Mouse (Mus musculus): ENCODE results near the gene Scamp4.
"Not testable (repeated sequence)": the region's sequence is repeated elsewhere in the genome, so short reads cannot be mapped to it uniquely, and the experiment has no call there.

Scamp4 gene

DNA sequence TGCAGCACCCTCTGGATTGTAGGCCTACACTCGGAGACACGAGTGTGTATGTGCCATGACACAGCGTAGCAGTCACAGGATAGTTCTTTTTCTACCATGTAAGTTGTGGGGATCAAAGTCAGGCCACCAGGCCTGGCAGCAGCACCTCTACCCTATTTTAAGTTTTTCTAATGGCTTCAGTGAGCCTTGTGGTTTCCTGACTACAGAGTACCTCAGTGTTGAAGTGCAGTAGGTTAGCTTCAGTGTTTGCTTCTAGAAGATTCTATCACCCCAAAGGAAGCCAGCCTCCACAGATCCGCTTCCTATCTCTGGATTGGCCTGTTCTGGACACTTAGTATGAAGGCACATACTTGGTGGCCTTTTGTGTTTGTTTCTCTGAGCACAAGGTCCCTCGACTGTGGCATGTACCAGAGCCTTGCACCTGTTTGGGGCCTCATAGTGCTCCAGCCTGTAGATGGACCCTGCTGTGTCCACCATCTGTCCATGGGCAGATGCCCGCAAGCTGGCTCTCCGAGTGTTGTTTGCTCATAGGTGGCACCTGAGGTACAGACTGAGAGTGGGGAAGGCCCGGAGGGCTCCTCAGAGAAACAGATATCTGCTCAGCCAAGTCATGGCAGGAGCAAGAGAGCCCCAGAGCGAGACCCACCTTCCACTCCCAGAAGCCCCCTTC, 7.6 kb downstream of the Scamp4 start:
- no peak for DNase-seq (ENCODE audit: low spot score in 2 of 2)

DNA sequence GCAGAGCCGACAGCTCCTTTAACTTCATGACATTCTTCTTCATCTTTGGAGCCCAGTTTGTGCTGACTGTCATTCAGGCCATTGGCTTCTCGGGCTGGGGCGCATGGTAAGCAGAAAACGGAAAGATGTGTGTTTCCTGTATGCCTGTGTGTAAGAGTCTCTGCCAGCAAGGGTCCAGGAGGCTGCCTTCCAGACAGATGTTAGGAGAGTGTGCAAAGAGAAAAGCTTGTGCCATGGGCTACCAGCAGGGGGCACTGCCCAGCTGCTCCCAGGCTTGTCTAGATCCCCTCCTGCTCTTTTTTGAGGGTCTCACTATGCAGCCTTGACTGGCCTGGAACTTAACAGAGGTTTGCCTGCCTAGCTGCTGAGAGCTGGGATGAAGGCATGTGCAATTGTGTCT, 8.4 kb downstream of the Scamp4 start:
- DNase-seq (ENCODE audit: low spot score in 2 of 2) = no peak

DNA sequence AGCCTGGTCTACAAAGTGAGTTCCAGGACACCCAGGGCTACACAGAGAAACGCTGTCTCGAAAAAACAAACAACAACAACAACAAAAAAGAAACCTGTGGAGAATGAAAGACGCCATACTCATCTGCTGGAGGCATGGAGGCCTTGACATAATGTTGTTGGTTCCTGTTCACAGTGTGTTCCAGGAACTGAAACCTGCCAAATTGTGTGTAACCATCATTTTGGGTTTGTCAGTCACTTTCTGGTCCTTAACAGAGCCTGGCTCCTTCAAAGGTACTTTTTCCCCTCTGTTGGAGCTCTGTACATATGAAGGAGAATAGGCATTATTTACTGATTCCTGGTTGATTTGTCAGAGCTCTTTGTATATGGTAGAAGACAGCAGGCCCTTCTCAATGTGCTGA, 9.2 kb downstream of the Scamp4 start:
- no peak for DNase-seq (ENCODE audit: low spot score in 2 of 2)

DNA sequence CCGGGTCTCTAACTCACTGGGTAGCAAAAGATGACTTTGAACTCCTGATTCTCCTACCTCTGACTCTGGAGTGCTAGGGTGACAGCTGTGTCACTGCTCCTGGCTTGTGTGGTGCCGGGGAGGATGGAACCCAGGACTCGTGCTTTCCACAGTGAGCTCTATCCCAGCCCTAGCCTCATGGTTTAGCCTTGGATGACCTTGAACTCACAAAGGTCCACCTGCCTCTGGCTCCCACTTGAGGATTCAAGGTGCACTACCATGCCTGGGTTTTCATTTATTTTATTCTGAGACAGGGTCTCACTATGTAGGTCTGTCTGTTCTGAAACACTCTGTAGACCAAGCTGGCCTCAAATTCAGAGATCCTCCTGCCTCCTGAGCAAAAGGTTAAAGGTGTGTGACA, 11.1 kb downstream of the Scamp4 start:
- no peak for DNase-seq (ENCODE audit: low spot score in 2 of 2)

DNA sequence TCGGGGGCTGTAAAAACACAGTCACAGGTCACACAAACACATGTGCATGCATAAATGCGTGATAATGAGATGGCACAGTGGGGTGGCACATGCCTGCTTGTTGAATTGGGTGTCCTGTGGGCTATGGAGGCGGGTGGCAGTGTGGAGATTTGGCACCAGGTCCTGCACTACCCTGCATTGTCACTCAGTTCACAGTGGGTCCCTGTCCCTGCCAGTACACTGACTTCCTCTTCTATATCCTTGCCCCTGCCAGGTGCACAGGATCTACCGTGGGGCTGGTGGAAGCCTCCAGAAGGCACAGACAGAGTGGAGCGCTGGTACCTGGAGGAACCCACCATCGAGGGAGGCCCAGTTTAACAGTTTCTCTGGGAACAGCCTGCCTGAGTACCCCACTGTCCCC, 11.7 kb downstream of the Scamp4 start:
- no peak for DNase-seq (ENCODE audit: low spot score in 2 of 2)

DNA sequence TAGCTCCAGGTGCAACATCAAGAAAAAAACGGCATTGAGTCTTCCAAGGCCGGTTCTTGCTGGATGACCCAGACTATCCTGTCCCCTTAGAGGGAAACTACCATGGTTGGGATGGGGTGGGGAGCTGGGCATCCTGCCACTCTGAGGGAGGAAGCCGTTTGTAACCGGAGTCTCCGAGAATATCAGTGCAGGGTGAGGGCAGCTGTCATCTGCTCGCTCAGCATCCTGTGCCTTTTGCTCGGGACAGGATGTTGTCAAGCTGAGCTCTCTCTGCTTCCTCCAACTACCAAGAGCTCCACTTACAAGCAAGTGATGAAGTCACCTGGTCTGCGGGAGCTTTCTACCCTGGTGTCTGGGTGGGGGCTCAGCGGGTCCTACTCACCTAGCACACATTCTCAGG, 15.5 kb downstream of the Scamp4 start:
- no peak for DNase-seq (ENCODE audit: low spot score in 2 of 2)

DNA sequence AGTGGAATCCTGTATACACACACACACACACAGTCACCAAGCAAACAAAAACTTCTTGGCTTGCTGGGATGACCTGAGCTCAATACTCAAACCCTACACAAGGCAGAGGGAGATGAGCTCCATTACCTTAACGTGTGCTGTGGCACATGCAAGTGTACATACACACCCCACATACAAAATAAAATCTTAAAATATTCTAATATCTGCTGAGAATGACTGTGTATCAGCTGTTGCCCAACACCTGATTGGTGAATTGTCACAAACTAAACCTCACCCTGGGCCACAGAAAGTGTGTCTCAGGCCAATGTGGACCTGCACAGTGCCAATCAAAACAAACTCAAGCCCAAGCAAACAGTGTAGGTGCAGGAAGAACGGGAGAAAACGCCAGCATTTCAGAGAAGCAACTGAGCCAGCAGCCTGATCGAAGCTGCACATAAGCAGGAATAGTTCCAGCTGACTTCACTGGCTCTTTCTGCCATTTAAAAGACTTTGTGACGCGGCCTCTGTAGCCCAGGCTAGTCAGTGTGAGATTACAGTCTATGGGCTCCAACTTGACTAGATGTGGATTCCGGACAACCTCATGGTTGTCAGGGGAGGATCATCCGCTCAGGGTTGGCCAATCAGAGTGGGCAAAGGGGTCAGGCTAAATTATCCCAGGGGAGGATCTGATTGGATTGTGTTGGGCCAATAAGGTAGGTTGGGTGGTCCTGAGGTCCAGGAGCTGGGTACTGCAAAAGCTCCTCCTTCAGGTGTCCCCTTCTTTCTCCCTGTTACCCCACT, 17.0 kb downstream of the Scamp4 start:
- no peak for DNase-seq (ENCODE audit: low spot score in 2 of 2)

DNA sequence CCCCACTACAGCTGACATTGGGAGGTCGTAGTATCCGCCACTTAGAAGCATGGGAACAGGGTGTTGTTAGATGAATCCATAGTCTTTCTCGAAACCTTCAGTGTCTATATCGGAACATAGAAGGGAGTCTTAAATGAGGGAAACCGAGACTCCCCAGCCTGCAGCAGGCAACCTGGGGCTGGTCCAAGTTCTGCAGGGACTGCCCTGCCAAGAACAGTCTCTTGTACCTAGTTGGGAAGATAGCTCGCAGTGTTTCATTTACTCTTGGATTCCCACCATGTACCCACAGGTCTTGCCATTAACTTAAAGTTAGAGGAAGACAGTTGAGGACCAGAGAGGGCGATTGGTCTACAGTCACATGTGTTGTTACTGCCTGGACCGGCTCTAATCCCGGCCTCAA, 17.7 kb downstream of the Scamp4 start:
- no peak for DNase-seq (ENCODE audit: low spot score in 2 of 2)

DNA sequence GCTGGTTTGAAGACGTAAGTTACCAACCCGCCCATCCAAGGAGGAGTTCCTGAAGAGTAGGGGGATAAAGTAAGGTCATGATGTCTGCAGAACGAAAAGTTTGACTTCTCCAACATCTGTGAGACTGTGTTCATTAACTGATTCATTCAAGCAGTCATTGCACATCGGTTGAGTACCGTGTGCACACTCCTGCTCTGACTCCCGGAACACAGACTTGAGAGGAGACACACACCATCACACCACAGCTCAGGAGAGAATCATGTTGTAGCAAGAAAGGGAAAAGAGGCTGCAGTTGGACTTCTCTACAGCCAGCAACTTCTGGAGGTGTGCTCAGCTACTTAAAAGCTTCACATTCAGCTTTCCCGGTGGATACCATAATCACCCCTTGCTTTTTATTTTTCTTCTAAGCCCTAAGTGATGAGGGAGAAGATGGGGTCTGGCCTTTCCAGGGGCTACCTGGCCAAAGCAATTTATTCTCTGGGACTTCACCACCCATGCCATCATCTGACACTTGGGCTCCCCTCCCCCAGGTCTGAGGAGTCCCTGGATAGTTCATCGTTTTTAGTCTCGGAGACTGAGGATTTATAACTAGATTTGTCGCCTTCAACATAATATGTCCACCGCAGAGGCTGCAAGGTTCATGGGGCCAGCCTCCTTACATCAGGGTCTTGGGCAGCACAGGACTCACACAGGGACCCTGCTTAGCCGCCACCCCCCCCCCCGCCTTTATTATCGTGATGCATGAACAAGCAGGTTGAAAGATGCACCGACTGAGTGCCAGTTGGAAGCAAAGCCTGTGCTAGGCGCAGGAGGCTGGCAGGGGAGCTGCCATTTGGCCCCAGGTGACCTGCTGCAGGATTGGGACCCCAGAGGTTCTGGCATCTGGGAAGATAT, 18.4 kb downstream of the Scamp4 start:
- DNase-seq (ENCODE audit: low spot score in 2 of 2) = no peak

DNA sequence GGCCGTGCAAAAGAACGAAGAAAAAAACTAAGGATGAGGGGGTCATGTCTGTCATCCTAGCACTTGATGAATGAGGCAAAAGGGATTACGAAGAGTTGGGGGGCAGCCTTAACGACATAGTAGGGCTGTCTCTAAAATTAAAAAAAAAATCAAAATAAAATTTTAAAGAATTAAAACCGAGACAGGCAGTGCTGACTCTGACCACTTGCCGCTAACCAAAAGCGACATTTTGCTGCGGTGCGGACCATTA, 18.9 kb downstream of the Scamp4 start:
- no peak for DNase-seq (ENCODE audit: low spot score in 2 of 2)

DNA sequence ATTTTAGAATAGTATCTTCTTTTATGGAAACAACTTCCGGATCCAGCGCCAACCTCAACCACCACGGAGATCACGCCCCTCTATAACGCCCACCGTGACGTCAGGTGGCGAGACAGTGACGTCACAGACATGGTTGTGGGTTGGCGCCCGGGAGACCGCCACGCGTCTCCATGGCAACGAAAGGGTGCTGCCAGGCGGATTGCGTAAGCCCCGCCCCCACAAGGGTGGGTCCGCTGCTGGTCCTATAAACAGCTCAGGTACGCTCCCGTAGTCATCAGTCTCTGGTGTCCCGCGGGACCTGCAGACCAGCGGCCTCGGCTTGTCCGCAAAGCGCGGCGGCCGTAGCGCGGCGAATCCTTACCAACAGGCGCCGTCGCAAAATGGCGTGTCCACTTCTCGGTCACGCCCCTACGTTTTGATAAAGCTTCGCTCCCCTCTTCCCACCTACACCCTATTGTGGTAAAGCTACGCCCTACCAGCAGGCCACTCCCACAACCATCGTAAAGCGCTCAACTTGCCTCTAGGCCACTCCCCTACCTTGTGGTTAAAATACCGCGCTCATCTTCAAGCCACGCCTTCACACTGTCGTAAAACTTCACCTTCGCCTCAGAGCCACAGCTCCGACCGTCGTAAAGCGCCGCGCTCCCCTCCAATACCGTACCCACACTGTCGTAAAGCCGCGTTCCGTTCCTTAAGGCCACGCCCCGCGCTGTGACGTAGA, 19.4 kb downstream of the Scamp4 start:
- DNase-seq (ENCODE audit: low spot score in 2 of 2) = peak; percentile 99 to 100

DNA sequence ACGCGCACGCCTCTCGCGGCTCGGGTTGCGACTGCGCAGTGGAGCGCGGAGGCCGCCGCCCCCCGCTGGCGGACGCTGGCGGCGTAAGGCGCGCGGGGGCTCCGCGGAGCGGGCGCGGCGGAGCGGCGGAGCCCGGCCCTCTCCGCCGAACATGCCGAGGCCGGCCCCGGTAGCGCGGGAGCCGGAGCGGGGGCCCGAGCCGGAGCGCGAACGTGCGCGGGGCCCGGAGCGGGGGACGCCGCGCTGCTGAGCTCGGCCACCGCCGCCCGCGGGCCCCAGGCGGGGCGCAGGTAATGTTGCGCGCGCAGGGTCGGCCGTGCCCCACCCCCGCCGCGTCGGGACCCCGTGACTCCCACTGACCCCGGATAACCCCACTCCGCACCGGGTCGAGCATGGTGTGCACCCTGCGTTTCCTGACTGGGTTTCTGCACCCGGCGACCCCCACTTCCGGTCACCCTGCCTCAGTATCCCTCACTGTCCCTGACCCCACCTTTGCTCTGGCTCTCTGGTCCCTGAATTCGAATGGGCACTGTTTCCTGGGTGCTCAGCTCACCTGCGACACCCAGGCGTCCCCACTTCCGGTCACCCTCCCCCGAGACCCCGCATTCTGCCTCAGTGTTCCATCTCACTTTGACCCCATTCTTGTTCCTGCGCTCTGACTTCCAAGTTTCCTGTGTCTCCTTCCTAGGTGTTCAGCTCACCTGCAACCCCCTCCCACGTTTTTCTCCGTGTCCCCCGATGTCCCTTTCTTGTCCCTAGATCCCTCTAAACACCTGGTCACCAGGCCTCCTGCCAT, 20.2 kb downstream of the Scamp4 start, which contains the start of gene Csnk1g2:
TSS of gene Csnk1g2 (plus strand) at position 178 of the 796 bp plus-strand sequence.
- peak in 1 of 2 experiments; percentile 40 for DNase-seq (ENCODE audit: low spot score in 2 of 2)

DNA sequence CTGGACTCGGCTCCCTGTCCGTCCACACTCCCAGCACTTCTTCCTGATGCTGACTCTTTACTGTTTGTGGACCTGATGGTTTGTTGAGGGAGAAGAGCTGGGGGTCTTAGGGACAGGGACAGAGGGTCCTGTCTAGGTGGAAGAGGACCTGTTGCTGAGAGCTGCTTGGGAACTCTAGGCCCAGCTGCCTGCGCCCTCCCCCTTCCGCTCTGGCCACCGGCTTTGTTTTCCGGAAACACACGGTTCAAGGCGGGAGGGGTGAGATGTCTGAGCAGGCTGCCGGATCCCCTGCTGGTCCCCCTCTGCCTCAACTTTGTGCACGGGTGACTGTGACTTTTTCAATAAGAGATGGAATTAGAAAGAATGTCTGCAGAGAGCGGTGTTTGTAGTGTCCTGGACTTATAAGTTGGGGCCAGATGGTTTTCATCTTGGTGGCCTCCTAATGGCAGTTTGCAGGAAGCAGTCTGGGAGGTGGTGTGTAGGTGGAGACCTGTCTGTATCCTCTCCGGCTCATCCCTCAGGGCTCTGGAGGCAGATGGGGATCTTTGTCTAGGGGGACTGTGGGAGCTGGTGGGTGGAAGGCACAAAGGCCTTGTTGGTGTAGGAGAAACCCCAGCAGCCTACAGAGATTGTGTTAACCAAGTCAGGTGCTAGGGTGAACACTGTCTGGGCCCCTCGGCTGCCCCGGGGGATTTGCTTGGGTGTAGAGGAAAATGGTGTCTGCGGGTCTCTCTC, 21.0 kb downstream of the Scamp4 start:
- DNase-seq (ENCODE audit: low spot score in 2 of 2) = peak in 1 of 2 experiments; percentile 45

DNA sequence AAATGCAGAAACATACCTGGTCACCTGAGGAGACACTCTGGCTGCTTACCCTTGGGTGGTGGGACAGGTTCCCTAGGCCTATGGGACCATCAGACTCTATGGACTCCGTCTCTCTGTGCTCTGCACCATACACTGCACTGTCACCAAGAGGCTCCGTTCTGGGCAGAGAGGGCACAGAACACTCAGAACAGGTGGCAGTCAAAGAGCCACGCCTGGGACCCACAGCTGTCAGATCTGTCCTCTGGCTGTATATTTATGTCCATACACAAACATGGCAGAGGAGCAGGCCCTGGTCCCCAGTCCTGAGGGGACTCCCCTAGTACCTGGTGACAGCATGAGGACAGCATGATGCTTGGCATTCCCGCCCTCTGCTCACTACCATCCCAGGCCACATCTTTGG, 23.1 kb downstream of the Scamp4 start:
- DNase-seq (ENCODE audit: low spot score in 2 of 2) = no peak

DNA sequence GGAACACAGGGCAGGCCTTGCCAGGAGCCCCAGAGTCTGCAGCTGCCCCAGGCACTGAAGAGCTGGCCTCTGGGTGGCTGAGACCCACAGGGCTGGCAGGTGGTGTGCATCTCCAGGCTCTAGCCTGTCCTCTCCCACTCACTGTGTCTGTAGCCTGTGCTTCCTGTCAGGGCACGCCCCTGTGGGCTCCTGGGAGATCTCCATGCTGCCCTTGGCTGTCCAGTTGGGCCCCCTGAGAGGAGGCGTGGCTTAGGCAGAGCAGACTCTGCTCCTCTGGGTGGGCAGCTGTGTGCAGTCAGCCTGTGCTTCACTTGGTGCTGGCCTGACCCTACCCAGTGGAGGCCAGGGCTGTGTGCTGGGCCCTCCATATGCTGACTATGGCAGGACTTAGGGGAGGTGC, 25.0 kb downstream of the Scamp4 start:
- no peak for DNase-seq (ENCODE audit: low spot score in 2 of 2)

DNA sequence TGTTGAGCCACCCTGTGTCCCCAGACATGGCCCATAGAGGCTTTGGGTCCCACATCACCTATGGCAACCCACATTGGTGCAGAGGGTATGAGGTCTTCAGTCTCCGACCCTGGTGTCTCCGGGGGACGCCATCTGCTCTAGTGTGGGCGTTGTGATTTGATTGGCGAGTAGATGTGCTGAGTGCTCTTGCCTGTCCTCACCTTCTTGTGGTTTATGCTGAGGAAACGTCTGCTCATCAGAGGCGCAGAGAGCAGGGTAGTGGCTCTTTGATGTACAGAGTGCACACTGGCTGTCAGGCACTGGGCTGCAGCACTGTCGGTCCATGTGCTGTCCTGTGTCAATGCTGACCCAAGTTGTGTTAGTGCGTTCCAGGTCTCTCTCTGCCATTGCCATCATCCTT, 26.3 kb downstream of the Scamp4 start:
- DNase-seq (ENCODE audit: low spot score in 2 of 2) = no peak

DNA sequence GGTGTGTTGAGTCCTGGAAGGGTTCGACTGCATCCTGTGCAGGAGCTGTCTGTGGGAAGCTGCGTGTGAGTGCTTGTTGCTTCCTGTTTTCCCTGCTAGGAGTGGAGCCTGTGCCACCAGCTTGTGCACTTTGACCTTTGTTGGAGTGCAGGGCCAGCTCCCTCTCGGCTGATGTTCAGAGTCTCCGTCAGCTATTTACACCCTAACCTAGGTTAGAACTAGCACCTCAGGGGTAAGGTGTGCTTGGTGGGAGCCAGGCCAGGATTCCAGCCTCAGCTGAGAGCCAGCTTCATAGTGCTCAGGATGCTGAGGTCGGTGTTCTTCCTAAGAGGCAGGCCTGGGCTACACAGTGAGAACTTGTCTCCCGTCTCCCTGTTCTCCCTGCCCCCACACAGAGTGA, 32.7 kb downstream of the Scamp4 start:
- no peak for DNase-seq (ENCODE audit: low spot score in 2 of 2)

DNA sequence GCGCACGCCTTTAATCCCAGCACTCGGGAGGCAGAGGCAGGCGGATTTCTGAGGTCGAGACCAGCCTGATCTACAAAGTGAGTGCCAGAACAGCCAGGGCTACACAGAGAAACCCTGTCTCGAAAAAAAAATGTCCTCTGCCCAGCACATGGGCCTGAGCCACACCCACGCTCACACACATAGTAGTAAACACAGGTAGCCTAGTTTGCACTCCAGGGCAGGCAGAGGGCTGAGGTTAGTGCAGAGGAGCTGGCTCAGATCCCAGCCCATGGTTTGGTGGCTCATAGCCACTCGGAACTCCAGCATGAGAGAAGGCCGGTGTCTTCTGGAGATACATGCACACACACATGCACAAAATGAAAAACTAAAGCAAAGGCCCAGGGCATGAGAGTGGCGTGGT, 44.3 kb downstream of the Scamp4 start:
- DNase-seq (ENCODE audit: low spot score in 2 of 2) = no peak

DNA sequence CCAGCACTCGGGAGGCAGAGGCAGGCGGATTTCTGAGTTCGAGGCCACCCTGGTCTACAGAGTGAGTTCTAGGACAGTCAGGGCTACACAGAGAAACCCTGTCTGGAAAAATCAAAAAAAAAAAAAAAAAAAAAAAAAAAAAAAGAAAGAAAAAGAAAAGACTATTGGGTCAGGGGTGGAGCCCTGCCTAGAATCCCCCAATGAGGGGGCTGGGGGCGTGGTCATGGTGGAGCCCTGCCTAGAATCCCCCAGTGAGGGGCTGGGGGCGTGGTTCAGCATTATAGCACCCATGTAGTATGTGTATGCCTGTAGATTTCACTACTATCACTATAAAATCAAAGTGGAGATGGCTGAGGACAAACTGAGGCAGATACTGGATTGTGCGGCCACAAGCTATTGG, 47.2 kb downstream of the Scamp4 start:
- DNase-seq (ENCODE audit: low spot score in 2 of 2) = not testable (repeated sequence)

DNA sequence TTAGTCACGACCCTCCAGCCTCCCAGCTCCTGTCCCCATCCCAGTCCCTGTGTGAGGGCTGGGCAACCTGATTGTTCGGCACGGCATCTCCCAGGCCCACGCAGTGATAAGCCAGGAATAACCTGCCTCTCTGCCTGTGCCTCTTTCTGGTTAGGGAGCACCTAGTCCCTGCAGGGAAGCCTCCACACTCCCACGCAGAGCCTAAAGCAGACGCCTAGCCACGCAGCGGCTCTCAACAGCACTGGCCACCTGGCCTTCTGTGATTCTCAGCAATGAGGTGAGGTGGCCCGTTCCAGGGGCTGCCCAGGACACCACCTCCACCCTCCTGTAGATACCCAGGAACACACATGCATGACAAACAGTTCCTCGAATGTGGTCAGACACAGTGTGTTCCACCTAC, 47.7 kb downstream of the Scamp4 start:
- peak in 1 of 2 experiments; percentile 53 for DNase-seq (ENCODE audit: low spot score in 2 of 2)
